Mouse (Mus musculus) heart, embryonic 11.5 days (tissue): ENCODE data around the gene Ppp2r2d. TPM values are rescaled to one million over a fixed set of nuclear protein-coding genes. Genes with fewer than 3 reads are reported as not detected.

Experiments used
- ATAC-seq: fragments of 200-750 bp; cut with Nextera tagmentation; replicated peaks from 2 replicates; pipeline ENCODE4 v1.8.0; 2017; ENCODE audit warnings: moderate library complexity; ENCODE audit not compliant: insufficient number of reproducible peaks, low FRiP score, low TSS enrichment
- H3K27ac ChIP-seq: fragments of 300-500 bp; sonication (generic); 2 replicates; pipeline ENCODE4 v1.5.1; 2014; ENCODE audit warnings: mild to moderate bottlenecking, low read depth, low read length
- H3K27me3 ChIP-seq: fragments of 300-500 bp; sonication (generic); 2 replicates; pipeline ENCODE4 v1.6.1; 2014; ENCODE audit warnings: mild to moderate bottlenecking, low read length, mixed read lengths; ENCODE audit not compliant: control insufficient read depth, insufficient read depth
- H3K36me3 ChIP-seq: fragments of 300-500 bp; sonication (generic); 2 replicates; pipeline ENCODE4 v1.6.1; 2014; ENCODE audit warnings: mild to moderate bottlenecking, low read length, moderate library complexity, mixed read lengths; ENCODE audit not compliant: control insufficient read depth, insufficient read depth
- H3K4me1 ChIP-seq: fragments of 300-500 bp; sonication (generic); 2 replicates; pipeline ENCODE4 v1.6.1; 2014; ENCODE audit warnings: low read length; ENCODE audit not compliant: control insufficient read depth, insufficient read depth
- H3K4me2 ChIP-seq: fragments of 300-500 bp; sonication (generic); 2 replicates; pipeline ENCODE4 v1.6.1; 2014; ENCODE audit warnings: mild to moderate bottlenecking, moderate library complexity
- H3K4me3 ChIP-seq: fragments of 300-500 bp; sonication (generic); 2 replicates; pipeline ENCODE4 v1.5.1; 2014; ENCODE audit warnings: low read depth, low read length
- H3K9ac ChIP-seq: fragments of 300-500 bp; sonication (generic); 2 replicates; pipeline ENCODE4 v1.6.1; 2014; ENCODE audit warnings: mild to moderate bottlenecking, low read depth, low read length, moderate library complexity
- H3K9me3 ChIP-seq: fragments of 300-500 bp; sonication (generic); replicated peaks from 2 replicates; pipeline ENCODE4 v1.6.1; 2016; ENCODE audit warnings: low read length; ENCODE audit not compliant: control insufficient read depth
- WGBS: fragments of 180-500 bp; shearing (Covaris S2); extraction: QIAGEN DNeasy Blood & Tissue Kit; methylation state at CpG from one replicate; pipeline ENCODE4 v1.1.7; 2014; ENCODE audit not compliant: insufficient replicate concordance; 5-methylcytosine and 5-hydroxymethylcytosine counted together
- polyA plus RNA-seq: library from polyadenylated mRNA; unstranded; fragments of >200 nt; fragmentation: Nextera tagmentation; extraction: Ambion mirVana; gene quantifications from 2 replicates; pipeline ENCODE4 v1.2.1, GENCODE M21; 2014

The Ppp2r2d gene
- polyA plus RNA-seq, 1 experiment from 2014 or later, result 42.8 TPM

DNA sequence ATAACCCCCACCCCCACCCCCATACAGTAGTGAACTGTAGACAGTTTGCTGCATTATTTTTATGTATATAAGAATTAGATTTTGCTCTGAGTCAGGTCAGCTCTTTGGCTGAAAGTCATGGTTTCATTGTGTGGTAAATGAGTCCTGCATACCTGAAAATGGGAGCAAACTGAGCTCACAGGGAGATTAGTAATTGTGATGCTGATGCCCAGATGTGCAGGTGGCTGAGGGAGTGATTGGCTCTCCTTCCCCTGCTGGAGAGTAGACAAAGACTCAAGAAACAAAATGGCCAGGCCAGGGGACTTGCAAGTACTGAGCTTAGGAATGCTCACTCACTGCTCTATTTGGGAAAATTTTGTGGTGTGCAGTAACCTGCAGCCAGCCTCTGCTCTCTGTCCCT is 4.2 kb downstream of the Ppp2r2d start:
- no peak for ATAC-seq

DNA sequence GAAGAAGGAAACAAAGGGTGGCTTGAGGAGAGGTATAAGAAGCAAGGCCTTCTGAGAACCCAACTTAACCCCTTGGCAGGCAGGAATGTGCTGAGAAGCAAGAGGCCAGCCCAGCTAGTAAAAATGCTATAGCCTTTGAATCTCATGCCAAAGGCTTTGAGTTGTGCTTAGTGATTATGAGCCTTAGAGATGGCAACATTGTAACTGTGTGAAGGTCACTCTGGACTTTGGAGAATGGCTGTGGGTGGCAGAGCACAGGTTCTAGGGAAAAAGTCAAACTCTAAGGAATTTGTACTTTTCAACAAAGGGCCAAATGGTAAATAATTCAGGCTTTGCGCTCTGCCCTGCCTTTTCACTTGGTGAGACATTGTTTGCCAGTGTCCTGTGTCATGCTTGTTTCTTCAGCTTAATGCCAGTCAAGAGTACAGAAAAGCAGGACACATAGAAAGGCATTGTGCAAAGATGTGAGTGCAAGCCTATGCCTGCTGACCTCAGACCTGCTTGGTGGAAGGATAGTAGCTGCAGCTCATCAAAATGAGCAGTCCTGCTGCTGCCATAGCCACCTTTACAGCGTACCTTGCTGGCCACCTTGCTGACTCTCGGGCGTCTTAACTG is 7.6 kb downstream of the Ppp2r2d start:
- H3K36me3 ChIP-seq, result 0 out of 2 replicates have a peak, but pooled peaks cover 2% of the 10 kb centered on the region
- WGBS, result 92% methylated on average over 4 of the region's 4 CpGs
- no peak overlapping the region for H3K9ac ChIP-seq

More for the DNA sequence above, 4.2 kb downstream of the Ppp2r2d start:
- Histone ChIP-seq H3K9me3 (no peaks in the 10 kb centered on the region), H3K36me3 (no peaks in the 10 kb centered on the region), H3K4me2 (no peak overlapping the region), H3K9ac (no peak overlapping the region), H3K4me1 (peaks cover 17% of the 10 kb centered on the region), H3K4me3 (no peak overlapping the region), H3K27me3 (no peaks in the 10 kb centered on the region), H3K27ac (no peak overlapping the region)

DNA sequence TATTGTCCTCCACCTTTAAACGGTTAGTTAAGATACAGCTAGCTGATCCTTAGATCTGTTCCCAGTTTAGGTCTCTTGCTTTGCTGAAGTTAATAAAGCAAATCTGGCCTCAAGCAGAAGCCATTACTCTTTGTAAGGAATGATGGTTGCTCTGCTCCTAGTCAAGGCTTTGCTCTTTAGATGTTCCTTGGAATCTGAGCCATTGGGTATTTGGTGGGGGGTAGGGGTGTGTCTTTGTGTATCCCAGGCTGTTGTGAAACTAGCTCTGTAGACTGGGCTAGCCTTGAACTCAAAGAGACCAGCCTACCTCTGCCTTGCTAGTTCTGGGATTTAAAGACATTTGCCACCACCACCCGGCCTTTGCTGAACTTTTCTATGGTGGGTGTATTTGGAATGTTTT is 8.3 kb downstream of the Ppp2r2d start:
- 85% methylated on average over 2 of the region's 2 CpGs for WGBS

More for the DNA sequence above, 7.6 kb downstream of the Ppp2r2d start:
- Histone ChIP-seq H3K9me3 (no peaks in the 10 kb centered on the region), H3K4me3 (no peak overlapping the region), H3K27me3 (no peaks in the 10 kb centered on the region), H3K4me1 (no peaks in the 10 kb centered on the region; the same call in none of the 2 replicates), H3K4me2 (no peak overlapping the region), H3K27ac (no peak overlapping the region)
- ATAC-seq, result no peak

DNA sequence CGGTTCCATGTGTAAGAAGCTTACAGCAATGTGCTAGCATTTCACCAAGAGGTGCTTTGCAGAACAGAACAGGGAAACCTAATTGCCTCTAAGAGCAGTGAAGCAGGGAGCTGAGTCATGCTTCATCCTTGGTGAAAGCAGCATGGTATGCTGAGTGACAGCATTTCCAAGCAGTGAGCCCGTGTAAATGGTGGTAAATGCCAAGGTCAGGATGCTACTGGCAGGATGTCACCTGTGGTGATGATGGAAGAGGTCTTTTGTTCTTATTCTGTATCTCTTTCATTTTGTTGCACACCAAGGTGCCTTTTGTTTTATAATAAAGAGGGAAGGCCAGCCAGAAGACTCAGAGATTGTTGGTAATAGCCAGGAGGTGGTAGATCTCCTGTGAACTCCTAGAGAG is 10.8 kb downstream of the Ppp2r2d start:
- Histone ChIP-seq H3K4me3 (no peak overlapping the region), H3K9me3 (no peaks in the 10 kb centered on the region), H3K9ac (no peak overlapping the region), H3K36me3 (0 out of 2 replicates have a peak, but pooled peaks cover 2% of the 10 kb centered on the region), H3K4me2 (no peak overlapping the region), H3K4me1 (no peaks in the 10 kb centered on the region; the same call in 1 of the 2 replicates), H3K27ac (no peak overlapping the region), H3K27me3 (no peaks in the 10 kb centered on the region)
- WGBS, result 68% methylated on average over 2 of the region's 2 CpGs
- ATAC-seq, result no peak

More for the DNA sequence above, 8.3 kb downstream of the Ppp2r2d start:
- no peaks in the 10 kb centered on the region; the same call in 1 of the 2 replicates for H3K4me1 ChIP-seq
- no peak overlapping the region for H3K27ac ChIP-seq
- ATAC-seq, result no peak
- 0 out of 2 replicates have a peak, but pooled peaks cover 2% of the 10 kb centered on the region for H3K36me3 ChIP-seq
- H3K27me3 ChIP-seq, result no peaks in the 10 kb centered on the region
- H3K4me2 ChIP-seq, result no peak overlapping the region
- no peaks in the 10 kb centered on the region for H3K9me3 ChIP-seq
- no peak overlapping the region for H3K4me3 ChIP-seq
- no peak overlapping the region for H3K9ac ChIP-seq

DNA sequence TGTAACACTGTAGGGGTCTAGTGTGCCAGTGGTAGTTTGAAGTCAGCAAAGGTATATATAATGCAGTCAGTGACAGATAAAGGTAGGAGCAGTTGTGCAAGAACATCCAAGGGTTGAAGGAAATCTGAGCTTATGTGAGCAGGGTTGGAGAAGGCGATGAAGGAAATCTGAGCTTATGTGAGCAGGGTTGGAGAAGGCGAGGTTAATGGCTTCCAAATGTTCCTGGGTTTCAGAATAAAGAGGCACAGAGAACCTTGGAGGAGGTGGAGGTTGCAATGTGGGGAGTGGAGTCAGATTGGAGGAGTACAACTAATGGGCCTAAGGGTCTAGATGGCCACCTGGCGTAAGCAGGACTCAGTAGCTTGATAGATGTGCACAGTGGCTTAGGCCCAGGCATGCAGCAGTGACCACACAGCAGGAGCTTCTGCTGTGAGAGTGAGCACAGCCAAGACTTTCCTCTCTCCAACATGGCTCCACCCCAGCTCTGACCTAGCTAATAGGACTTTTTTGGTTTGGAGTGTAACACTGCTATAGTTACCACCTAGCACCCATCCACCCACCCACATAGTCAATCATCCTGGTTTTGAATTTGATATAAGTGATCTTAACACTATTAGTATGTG is 18.2 kb downstream of the Ppp2r2d start:
- 84% methylated on average over 3 of the region's 3 CpGs for whole genome bisulfite sequencing
- H3K4me1 ChIP-seq, result no peaks in the 10 kb centered on the region
- H3K4me3 ChIP-seq, result no peak overlapping the region
- no peaks in the 10 kb centered on the region for H3K36me3 ChIP-seq
- H3K27me3 ChIP-seq, result no peaks in the 10 kb centered on the region
- no peaks in the 10 kb centered on the region for H3K9me3 ChIP-seq
- H3K9ac ChIP-seq, result no peak overlapping the region
- no peak overlapping the region for H3K4me2 ChIP-seq
- no peak overlapping the region for H3K27ac ChIP-seq
- no peak for ATAC-seq

DNA sequence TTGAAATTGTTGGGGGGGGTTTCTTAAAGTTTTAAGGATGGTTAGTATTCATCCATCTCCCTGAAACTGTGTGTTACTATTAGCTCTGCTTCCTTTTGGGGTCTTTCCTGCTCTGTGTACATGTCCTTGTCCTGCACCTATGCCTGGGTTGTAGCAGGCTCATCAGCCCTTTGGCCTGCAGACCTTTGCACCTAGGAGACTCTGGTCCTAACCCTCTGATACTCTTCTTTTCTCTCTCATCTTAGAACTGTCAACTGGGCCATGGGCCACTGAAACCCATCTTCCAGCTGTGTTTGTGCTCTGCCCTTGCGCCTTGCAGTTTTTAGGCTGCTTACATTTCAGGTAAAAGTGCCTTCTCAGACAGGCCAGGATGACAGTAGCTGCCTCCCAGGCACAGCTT is 18.9 kb downstream of the Ppp2r2d start:
- H3K9me3 ChIP-seq, result no peaks in the 10 kb centered on the region
- H3K36me3 ChIP-seq, result no peaks in the 10 kb centered on the region
- H3K27me3 ChIP-seq, result no peaks in the 10 kb centered on the region
- ATAC-seq, result no peak
- H3K4me1 ChIP-seq, result no peaks in the 10 kb centered on the region
- no peak overlapping the region for H3K4me2 ChIP-seq
- WGBS, result 89% methylated on average over 1 of the region's 1 CpGs
- H3K4me3 ChIP-seq, result no peak overlapping the region
- H3K9ac ChIP-seq, result no peak overlapping the region
- no peak overlapping the region for H3K27ac ChIP-seq

DNA sequence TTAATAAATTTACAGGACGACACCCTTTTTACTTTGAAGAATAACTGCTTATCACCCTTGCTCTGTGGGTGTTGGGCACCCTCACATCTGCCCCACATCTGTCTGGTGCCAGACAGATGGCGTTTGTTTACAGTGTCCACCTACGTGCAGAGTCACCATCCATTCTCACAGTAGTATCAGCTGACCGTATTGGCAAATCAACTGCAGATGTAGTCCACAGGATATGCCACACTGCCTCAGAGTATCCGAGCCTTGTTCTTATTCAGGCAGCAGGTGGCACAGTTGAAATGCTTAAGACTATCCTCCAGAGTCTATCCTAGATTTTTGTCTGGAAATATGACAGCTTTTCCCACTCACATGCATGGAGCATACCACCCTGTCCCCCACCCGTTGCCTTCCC is 21.4 kb downstream of the Ppp2r2d start:
- Histone ChIP-seq H3K27ac (no peak overlapping the region), H3K4me3 (no peak overlapping the region), H3K36me3 (no peaks in the 10 kb centered on the region; the same call in 1 of the 2 replicates), H3K4me1 (no peaks in the 10 kb centered on the region), H3K27me3 (no peaks in the 10 kb centered on the region), H3K9me3 (no peaks in the 10 kb centered on the region), H3K9ac (no peak overlapping the region), H3K4me2 (no peak overlapping the region)
- WGBS, result 80% methylated on average over 6 of the region's 6 CpGs
- no peak for ATAC-seq

DNA sequence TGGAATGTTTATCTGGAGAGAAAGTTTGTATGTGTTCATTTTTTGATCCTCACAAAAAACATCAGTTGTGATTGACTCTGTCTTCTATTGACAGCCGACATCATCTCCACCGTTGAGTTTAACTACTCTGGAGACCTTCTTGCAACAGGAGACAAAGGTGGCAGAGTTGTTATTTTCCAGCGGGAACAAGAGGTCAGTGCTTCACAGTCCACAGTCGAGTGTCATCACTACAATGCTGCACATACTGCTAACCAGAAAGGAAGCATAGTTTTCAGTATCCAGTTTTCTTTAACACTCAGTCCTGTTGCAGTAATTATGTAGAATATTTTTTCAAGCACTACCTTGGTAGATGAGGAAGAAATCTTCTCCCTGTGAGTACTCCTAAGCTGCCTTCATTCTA is 22.4 kb downstream of the Ppp2r2d start:
- no peak overlapping the region for H3K9ac ChIP-seq
- H3K4me2 ChIP-seq, result no peak overlapping the region
- 83% methylated on average over 4 of the region's 4 CpGs for WGBS
- no peaks in the 10 kb centered on the region; the same call in 1 of the 2 replicates for H3K36me3 ChIP-seq
- ATAC-seq, result no peak
- no peaks in the 10 kb centered on the region for H3K9me3 ChIP-seq
- no peak overlapping the region for H3K27ac ChIP-seq
- no peaks in the 10 kb centered on the region for H3K27me3 ChIP-seq
- H3K4me1 ChIP-seq, result no peaks in the 10 kb centered on the region
- H3K4me3 ChIP-seq, result no peak overlapping the region

DNA sequence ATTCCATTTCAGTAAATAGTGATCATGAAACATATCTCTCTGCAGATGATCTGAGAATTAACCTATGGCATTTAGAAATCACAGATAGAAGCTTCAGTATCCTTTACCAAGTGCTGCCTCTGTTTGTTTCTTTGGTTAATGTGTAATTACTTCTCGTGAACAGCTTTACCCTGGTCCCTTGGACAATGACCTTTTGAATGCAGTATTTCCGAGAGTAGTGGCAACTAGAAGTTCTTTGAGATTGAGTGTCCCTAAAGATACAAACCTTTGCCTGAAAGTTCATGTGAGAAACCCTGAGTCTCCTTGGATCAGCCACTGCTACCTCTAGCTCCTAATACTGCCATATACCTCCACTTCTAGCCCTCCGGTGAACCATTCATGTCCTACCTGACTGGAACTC is 27.1 kb downstream of the Ppp2r2d start:
- Histone ChIP-seq H3K36me3 (peaks cover 27% of the 10 kb centered on the region), H3K4me2 (no peak overlapping the region)
- WGBS, result 86% methylated on average over 3 of the region's 3 CpGs

More for the DNA sequence above, 27.1 kb downstream of the Ppp2r2d start:
- H3K4me1 ChIP-seq, result no peaks in the 10 kb centered on the region
- no peak overlapping the region for H3K9ac ChIP-seq
- no peaks in the 10 kb centered on the region for H3K27me3 ChIP-seq
- H3K27ac ChIP-seq, result no peak overlapping the region
- ATAC-seq, result no peak
- H3K9me3 ChIP-seq, result no peaks in the 10 kb centered on the region
- H3K4me3 ChIP-seq, result no peak overlapping the region
